Mouse (Mus musculus) liver, adult 2 months (tissue): Measurements from ENCODE around the gene Stkld1.

Experiments
- CTCF ChIP-seq: fragments of 200-500 bp; IDR thresholded peaks from 2 replicates; pipeline ENCODE4 v1.5.1; 2011; ENCODE audit warnings: low read depth, low read length, control low read depth
- POLR2A ChIP-seq: fragments of 200-500 bp; IDR thresholded peaks from 2 replicates; pipeline ENCODE4 v1.6.1; 2011; ENCODE audit warnings: low read length, control low read depth; ENCODE audit not compliant: insufficient read depth; ENCODE audit errors: extremely low read depth

DNA sequence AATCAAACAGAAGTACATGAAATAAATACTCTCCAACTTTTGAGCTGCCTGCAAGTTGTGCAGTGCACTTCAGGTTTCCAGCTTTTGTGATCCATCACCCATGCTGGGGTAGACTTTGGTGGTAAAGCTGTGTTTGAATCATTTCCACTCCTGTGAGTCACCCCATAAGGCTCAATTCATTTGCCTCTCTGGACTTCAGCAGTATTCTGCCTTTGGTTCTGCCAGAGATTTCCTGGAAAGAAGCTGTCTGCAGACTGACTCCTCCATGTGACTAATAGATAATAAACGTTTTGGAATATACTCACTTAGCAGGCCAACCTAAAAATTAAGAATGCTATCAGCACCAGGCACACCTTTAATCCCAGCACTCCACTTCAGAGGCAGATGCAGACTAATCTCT, 33.1 kb upstream of the Stkld1 start:
- no peak for TF ChIP-seq POLR2A
- no peak for TF ChIP-seq CTCF
